Mouse (Mus musculus): ENCODE data around the gene F5.
"Not testable (repeated sequence)": the region's sequence is repeated elsewhere in the genome, so short reads cannot be mapped to it uniquely, and the experiment has no call there.

F5 gene

DNA sequence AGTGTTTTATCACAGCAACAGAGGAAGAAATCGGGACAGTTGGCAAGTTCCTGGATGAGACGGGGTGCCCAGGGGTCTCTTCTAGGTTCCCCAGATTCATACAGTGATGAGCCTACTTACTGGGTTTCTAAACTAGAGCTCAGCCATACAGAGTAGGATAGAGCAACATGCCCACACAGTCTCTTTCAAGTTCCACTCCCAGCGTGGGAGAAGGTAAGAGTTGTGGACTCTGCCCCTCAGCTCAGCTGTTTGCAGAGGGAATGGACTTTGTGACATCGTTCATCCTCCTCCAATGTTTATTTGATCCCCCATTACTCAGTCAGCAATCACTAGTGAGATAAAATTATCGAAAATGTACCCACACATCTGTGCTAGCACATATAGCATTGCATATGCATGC lies 11.1 kb downstream of the F5 start:
- DNase-seq: no peak

DNA sequence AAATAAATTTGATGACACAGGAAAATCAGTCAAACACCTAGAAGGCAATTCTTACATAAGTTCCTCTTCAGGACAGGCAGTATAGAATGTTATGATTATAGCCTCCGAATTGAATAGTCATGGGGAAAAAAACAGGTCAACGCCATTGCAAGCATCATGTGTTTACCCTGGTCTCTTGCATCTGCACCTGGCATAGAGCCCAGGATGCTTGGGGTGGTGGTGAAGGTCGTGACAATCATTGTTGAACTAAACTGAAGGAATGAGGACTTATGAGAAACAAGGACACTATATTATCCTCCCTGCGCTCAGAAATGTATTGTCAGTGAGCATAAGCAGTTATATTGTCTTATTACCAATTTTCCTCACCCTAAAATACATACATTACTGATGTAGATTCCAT lies 17.2 kb downstream of the F5 start:
- DNase-seq: no peak

DNA sequence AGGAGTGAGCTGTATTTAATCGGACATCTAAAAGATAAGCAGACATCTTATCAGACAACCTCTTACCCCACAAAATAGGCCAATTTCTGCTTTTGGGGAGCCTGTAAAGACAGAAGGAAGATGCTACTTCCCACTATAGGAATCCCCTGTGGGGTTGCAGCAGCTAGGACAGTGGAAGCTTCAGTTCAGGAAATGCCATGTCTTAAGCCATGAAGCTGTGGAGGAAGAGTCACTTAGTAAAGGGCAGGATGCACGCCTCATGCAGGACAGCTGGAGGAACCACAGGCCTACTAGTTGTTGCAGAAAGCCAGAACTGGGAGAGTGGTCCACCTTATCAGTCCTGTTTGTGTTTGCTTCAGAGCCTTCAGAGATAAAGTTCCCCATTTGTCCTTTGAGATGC lies 18.8 kb downstream of the F5 start:
- no peak for DNase-seq

GRCm38 (mm10) chr1:164173145-164173544 lies 21.5 kb downstream of the F5 start:
- DNase-seq: no peak

GRCm38 (mm10) chr1:164176856-164177255 lies 25.2 kb downstream of the F5 start:
- DNase-seq: no peak

GRCm38 (mm10) chr1:164178429-164178828 lies 26.8 kb downstream of the F5 start:
- DNase-seq: no peak

- DNase-seq: peak in 1 of 2 experiments; percentile 72
Observed at GRCm38 (mm10) chr1:164184142-164184870, 32.7 kb downstream of the F5 start.

- no peak for DNase-seq
Observed at GRCm38 (mm10) chr1:164184871-164185223, 33.2 kb downstream of the F5 start.

DNA sequence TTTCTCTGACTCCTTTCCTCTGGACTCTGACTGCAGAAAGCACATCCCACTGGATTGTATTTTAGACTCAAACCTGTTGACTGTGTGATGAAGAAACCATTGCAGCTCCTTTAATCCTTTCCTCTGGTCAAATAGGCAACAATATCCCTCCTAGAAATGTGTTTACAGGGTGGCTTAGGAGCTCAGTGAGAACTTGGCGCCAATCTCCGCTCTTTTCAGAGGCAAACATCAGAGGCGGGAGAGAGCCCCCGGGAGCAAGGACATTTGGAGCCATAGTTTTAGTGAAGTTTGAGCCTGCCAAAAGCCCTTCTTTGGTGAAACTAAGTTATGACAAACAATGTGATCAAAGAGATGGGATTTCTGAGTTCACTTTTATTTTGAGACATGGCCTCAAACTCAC lies 33.7 kb downstream of the F5 start:
- DNase-seq: no peak

- no peak for DNase-seq
Observed at GRCm38 (mm10) chr1:164187002-164187560, 35.4 kb downstream of the F5 start.

GRCm38 (mm10) chr1:164199551-164199950 lies 47.9 kb downstream of the F5 start:
- no peak for DNase-seq

DNA sequence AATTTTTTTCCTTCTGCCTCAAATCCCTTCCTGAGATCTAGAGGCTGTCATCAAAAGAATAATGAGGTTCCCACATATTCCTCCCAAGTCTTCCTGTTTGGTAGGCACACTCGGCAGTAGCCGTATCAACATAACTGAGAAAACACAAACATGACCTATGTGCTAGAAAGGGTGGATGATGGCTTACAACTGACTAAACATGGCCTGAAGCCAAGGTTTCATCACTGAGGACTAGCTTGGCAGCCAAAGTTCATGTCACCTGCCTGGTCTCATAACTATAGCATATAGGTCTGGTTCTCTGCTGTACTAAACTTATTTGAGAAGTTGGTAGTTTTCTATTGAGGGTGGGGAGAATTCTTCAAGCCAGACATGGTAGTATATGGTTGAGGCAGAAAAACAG lies 56.8 kb downstream of the F5 start:
- DNase-seq: no peak

DNA sequence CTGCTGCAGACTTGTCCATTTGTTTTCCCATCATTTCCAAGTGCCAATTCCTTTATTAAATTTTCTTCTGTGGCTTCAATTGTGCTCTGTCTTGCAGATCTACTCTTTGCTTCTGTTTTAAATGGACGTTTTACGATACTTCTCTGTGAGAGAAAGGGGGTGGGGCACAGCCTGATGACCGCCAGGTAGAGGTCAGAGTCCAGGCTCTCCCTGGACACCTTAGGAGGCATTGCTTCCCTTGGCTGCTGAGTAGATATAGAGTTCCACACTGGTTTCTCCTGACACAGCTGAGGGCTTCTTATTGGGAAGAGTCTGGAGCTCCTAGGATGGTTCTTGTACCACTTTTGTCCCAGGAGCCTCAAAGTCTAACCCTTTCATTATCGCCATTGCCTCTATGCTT lies 59.3 kb downstream of the F5 start:
- DNase-seq: no peak

GRCm38 (mm10) chr1:164212686-164213085 lies 61.0 kb downstream of the F5 start:
- no peak for DNase-seq

- no peak for DNase-seq
Observed at GRCm38 (mm10) chr1:164214190-164214589, 62.6 kb downstream of the F5 start.

- no peak for DNase-seq
Observed at GRCm38 (mm10) chr1:164215097-164215496, 63.5 kb downstream of the F5 start.

GRCm38 (mm10) chr1:164215540-164215939 lies 63.9 kb downstream of the F5 start:
- DNase-seq: no peak

DNA sequence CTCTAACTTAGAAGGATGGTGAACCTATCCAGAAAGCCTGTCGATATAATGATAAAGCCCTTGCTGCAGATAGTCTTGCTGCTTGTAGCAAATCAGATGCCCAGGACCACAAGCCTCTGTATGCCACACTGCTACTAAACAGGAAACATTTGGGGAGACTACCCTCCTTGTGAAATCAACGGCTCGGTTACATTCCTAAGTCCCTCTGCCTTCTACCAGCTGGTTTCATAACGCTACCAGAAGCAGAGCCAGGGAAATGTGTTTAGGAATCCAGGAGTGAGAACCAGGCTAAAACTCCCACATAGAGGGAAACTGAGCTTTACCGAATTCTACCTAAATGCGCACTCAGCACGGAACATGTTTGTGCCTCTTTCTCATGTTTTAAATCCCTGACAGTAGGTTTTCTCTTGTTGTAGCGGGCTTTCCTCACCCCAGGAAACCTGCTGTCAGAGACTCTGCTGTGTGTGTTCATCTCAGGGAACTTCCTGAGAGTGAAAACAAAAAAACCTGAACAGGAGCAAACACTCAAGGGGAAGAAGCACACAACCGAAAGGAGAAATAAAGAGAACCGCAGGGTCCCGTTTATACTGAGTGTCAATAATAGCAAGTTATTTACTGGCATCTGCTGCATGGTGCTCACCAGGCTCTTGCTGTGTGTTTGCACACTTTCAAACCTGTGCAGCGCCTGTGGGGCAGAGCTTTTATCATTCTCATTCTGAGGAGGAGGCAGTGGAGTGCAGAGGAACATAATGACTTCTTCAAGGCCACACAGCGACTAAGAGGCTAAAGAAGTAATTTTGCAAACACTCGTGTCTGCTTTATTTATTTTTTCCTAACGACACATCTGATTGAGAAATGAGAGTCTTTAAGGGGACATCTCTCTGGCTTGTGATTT lies 66.4 kb downstream of the F5 start:
- no peak for DNase-seq

GRCm38 (mm10) chr1:164220261-164220660 lies 68.6 kb downstream of the F5 start:
- DNase-seq: no peak

DNA sequence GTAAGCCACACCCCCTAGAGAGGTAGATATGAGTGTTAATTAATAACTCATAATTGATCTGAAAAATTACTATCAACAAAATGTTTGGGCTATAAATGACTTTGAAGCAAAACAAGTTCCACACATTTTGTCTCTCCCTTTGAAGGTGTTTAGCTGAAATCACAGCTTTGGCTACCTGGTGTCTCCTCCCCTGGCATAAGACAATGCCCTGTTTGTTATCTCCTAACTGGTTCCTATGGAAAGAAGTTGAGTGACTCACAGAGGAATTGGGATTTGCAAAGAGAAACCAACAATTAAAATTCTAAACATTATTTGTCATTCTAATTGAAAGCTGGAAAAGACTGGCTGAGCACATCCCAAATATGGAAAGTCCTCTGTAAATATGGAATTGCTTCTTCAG lies 71.5 kb downstream of the F5 start:
- DNase-seq: no peak

DNA sequence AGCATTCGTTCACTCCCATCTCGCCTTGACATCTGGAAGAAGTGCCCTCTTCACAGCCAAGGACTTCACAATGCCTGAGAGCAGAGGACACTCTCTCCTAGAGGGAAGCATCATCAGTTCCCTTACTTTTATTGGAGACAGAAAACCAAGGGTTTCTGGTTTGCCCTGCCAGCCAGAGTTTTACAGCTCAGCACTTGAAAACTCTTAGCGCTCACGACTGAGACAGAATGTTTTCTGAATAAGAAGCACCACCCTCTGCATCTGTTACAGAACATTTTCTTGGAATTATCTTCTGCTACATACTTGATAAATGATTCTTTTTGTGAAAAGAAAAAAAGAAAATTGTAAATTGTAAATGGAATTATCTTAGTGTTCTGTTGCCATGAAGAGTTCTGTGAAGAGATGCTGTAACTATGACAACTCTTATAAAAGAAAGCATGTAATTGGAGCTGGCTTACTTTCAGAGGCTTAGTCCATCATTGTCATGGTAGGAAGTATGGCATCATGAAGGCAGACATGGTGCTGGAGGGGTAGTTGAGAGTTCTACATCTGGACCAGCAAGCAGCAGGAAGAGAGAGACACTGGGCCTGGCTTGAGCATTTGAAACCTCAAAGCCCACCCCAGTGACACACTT lies 80.4 kb downstream of the F5 start:
- not testable (repeated sequence) for DNase-seq

DNA sequence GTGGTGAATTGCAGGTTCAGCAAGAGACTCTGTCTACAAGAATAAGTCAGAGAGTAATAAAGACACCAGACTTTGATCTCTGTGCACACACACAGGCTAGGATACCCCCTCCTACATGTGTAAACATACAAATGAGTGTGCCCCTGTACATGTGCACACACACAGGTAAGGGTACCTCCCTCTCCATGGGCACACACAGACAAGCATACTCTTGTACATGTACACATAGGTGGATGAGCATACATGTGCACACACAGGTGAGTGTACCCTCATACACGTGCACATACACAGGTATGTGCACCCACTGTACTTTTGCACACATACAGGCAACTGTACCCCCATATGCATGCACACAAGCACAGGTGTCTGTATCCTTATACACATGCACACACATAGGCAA lies 81.8 kb downstream of the F5 start:
- DNase-seq: no peak

GRCm38 (mm10) chr1:164235078-164235477 lies 83.4 kb downstream of the F5 start:
- DNase-seq: no peak

DNA sequence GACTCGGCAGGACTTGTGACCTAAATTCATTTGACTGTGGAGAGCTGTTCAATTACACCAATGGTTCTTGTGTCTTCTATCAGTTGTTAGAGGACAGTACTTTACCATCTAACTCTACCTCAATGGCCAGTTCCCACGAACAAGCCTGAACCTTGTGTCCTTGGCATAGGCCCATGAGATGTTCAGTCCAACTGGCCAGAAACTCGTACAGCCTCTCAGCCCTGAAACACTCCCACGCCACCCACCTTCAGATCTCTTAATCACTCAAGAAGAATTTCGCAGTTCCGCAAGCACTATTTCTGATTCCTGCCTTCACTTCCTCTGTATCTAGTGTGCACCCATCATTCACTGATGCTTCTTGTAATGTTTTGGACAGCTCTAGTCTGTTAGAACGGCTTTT lies 84.4 kb downstream of the F5 start:
- DNase-seq: no peak
